9 mouse cellular contexts compared by ENCODE assay signal in genomic region chr3:36551851-36552384, GRCm38 (mm10). TPM values are rescaled to one million over a fixed set of nuclear protein-coding genes. Genes with fewer than 3 reads are reported as not detected.
DNase-seq lines count a peak whose midpoint lies in the region; ATAC-seq lines count a peak whose summit lies in the region.
"Had no signal": no experiment of that assay in that cellular context is flagged by ENCODE, and none has a peak within 500 bp of the region (broad histone marks: within the 10 kb centered on the region; RNA-seq: fewer than 3 reads in every experiment).

No protein-coding gene starts in this region.

- peak overlapping the region; percentile 61 for H3K4me3 ChIP-seq in forebrain, embryonic 11.5 days (ENCODE audit: low read depth, low read length)
- H3K4me3 ChIP-seq in limb, embryonic 11.5 days (ENCODE audit: low read depth, low read length), result peak overlapping the region; percentile 87

- no peaks in the 10 kb centered on the region for H3K27me3 ChIP-seq in forebrain, embryonic 11.5 days (ENCODE audit: control insufficient read depth, insufficient read depth, low read length)
- H3K27me3 ChIP-seq in limb, embryonic 11.5 days (ENCODE audit: control insufficient read depth, insufficient read depth, low read length), result no peaks in the 10 kb centered on the region

- peaks cover 8% of the 10 kb centered on the region for H3K36me3 ChIP-seq in forebrain, embryonic 11.5 days (ENCODE audit: control insufficient read depth, insufficient read depth, low read length)
- peaks cover 4% of the 10 kb centered on the region; the same call in 1 of the 2 replicates for H3K36me3 ChIP-seq in limb, embryonic 11.5 days (ENCODE audit: control insufficient read depth, insufficient read depth, low read length)

- no peaks in the 10 kb centered on the region for H3K9me3 ChIP-seq in forebrain, embryonic 11.5 days (ENCODE audit: control insufficient read depth, low read length)
- no peaks in the 10 kb centered on the region for H3K9me3 ChIP-seq in limb, embryonic 11.5 days (ENCODE audit: control insufficient read depth, low read length)

- peak overlapping the region; percentile 76 for H3K4me2 ChIP-seq in forebrain, embryonic 11.5 days (ENCODE audit: low read depth, low read length, severe bottlenecking)
- H3K4me2 ChIP-seq in limb, embryonic 11.5 days (ENCODE audit: low read depth, severe bottlenecking), result peak overlapping the region; percentile 79

- peak; percentile 40 for ATAC-seq in forebrain, embryonic 11.5 days (replicated peaks; ENCODE audit: low FRiP score)
- ATAC-seq in limb, embryonic 11.5 days (ENCODE audit: insufficient number of reproducible peaks, low FRiP score, low TSS enrichment, low read depth), result peak; percentile 70

- H3K9ac ChIP-seq in forebrain, embryonic 11.5 days (ENCODE audit: low read length), result peak overlapping the region; percentile 67
- H3K9ac ChIP-seq in limb, embryonic 11.5 days (ENCODE audit: low read length), result peak overlapping the region; percentile 59

- peak overlapping the region; percentile 89 for H3K27ac ChIP-seq in forebrain, embryonic 11.5 days (ENCODE audit: low read depth, low read length)
- H3K27ac ChIP-seq in limb, embryonic 11.5 days (replicated peaks; ENCODE audit: low read depth, low read length), result no peak overlapping the region

- DNase-seq in cerebellum, postnatal 10 days, result peak; percentile 34 to 58
- DNase-seq in cerebellum, adult 11-12 months, result no peak
- DNase-seq in retina, adult 2 months (ENCODE audit: low read depth, low spot score), result peak; percentile 11
- DNase-seq in retina, postnatal 1 day, result no peak
- no peak for DNase-seq in forebrain, embryonic 11.5 days (ENCODE audit: low spot score)
- no peak for DNase-seq in limb, embryonic 11.5 days (ENCODE audit: low spot score)
- peak; percentile 45 for DNase-seq in neural tube, embryonic 10.5 days (ENCODE audit: extremely low spot score, low spot score)
- no peak for DNase-seq in gastrocnemius, adult 8-10 months (ENCODE audit: low spot score in 2 of 2)

- peaks cover 3% of the 10 kb centered on the region for H3K4me1 ChIP-seq in forebrain, embryonic 11.5 days (replicated peaks; ENCODE audit: control insufficient read depth, insufficient read depth, low read length)
- H3K4me1 ChIP-seq in limb, embryonic 11.5 days (ENCODE audit: control insufficient read depth, insufficient read depth, low read length), result no peaks in the 10 kb centered on the region

- 19% methylated on average over 12 of the region's 12 CpGs for WGBS in forebrain, embryonic 11.5 days
- 20% methylated on average over 12 of the region's 12 CpGs for WGBS in limb, embryonic 11.5 days

RNA-seq across cellular contexts. Expression of gene Exosc9, which starts 0.5 kb away (rescaled TPM):
- polyA plus RNA-seq in forebrain, embryonic 11.5 days (2014; fragmentation: Nextera tagmentation; extraction: Ambion mirVana), result 101 and 103 TPM in 2 replicates
- polyA plus RNA-seq in limb, embryonic 11.5 days (2014; fragmentation: Nextera tagmentation; extraction: Ambion mirVana), result 81.4 and 92.2 TPM in 2 replicates
- total RNA-seq in gastrocnemius, adult 8-10 months (2022), result 10 to 100 TPM; 15.0 to 16.7 (median 15.4) TPM

RNA-seq across cellular contexts. Expression of gene Ccna2, which starts 20.0 kb away (rescaled TPM):
- 333 and 338 TPM in 2 replicates for polyA plus RNA-seq in forebrain, embryonic 11.5 days (2014; fragmentation: Nextera tagmentation; extraction: Ambion mirVana)
- 277 and 284 TPM in 2 replicates for polyA plus RNA-seq in limb, embryonic 11.5 days (2014; fragmentation: Nextera tagmentation; extraction: Ambion mirVana)
- under 1 TPM in 1 of 4 experiments, not detected in 3; 0.16 TPM for total RNA-seq in gastrocnemius, adult 8-10 months (2022)

RNA-seq across cellular contexts. Expression of gene Gm11549, which starts 30.3 kb away (rescaled TPM):
- polyA plus RNA-seq in forebrain, embryonic 11.5 days (2014; fragmentation: Nextera tagmentation; extraction: Ambion mirVana), result 0.64 and 0.99 TPM in 2 replicates
- not detected in 2 replicates for polyA plus RNA-seq in limb, embryonic 11.5 days (2014; fragmentation: Nextera tagmentation; extraction: Ambion mirVana)
- total RNA-seq in gastrocnemius, adult 8-10 months (2022), result not detected
- total RNA-seq: heart, postnatal 36 days had no signal

Comparison
In these comparisons a context has a peak if more than half of its experiments do, and no peak if none do; other contexts are left out.
1. DNase-seq: peak in cerebellum, postnatal 10 days (2 of 2), retina, adult 2 months (single experiment) and neural tube, embryonic 10.5 days (single experiment); none in cerebellum, adult 11-12 months (single experiment), retina, postnatal 1 day (single experiment), forebrain, embryonic 11.5 days (single experiment), limb, embryonic 11.5 days (single experiment) and gastrocnemius, adult 8-10 months (0 of 2).